Mouse (Mus musculus): Measurements from ENCODE around the gene H2afx.

- TF ChIP-seq CTCF (IDR thresholded peaks at IDR 0.05; ENCODE audit: insufficient read depth, low read depth, low read length), result no peak
- no peak for TF ChIP-seq POLR2A (IDR thresholded peaks at IDR 0.05; ENCODE audit: insufficient read depth, low read depth, low read length)
Measured at GRCm38 (mm10) chr9:44307248-44307647, 27.2 kb upstream of the H2afx start.

Data from olfactory bulb, adult 2 months (tissue).